Mouse (Mus musculus) olfactory bulb, adult 2 months (tissue): ENCODE results near the gene Cdh13.

ENCODE experiments used
- CTCF ChIP-seq: fragments of 200-500 bp; IDR thresholded peaks from 2 replicates; pipeline ENCODE4 v1.5.1; 2012; ENCODE audit warnings: low read depth, mild to moderate bottlenecking, low read length, moderate library complexity; ENCODE audit not compliant: insufficient read depth
- POLR2A ChIP-seq: fragments of 200-500 bp; IDR thresholded peaks from 2 replicates; pipeline ENCODE4 v1.6.1; 2012; ENCODE audit warnings: mild to moderate bottlenecking, low read depth, low read length, moderate library complexity; ENCODE audit not compliant: insufficient read depth

- TF ChIP-seq POLR2A: no peak
- no peak for TF ChIP-seq CTCF
These were observed 96.5 kb downstream of the Cdh13 start for GRCm38 (mm10) chr8:118380058-118380457.
